In genomic region chr17:75436819-75437218, GRCm38 (mm10) we compare ENCODE assay signal across 9 mouse cellular contexts. TPM values are rescaled to one million over a fixed set of nuclear protein-coding genes. Genes with fewer than 3 reads are reported as not detected.
DNase-seq lines count a peak whose midpoint lies in the region; ATAC-seq and TF ChIP-seq lines count a peak whose summit lies in the region.
"Had no signal": no experiment of that assay in that cellular context is flagged by ENCODE, and none has a peak within 500 bp of the region (broad histone marks: within the 10 kb centered on the region; RNA-seq: fewer than 3 reads in every experiment).

No protein-coding gene starts in this region.

- no peak for TF ChIP-seq RAD21 in CH12.LX (IDR thresholded peaks at IDR 0.05; ENCODE audit: low read depth, low read length)

- TF ChIP-seq EP300 in CH12.LX (IDR thresholded peaks at IDR 0.05; ENCODE audit: low read length): no peak
- no peak for TF ChIP-seq EP300 in lung, postnatal 0 days (IDR thresholded peaks at IDR 0.05)

- dilution Hi-C loops in CH12.LX (cut with MboI; ENCODE audit: extremely low pct_ligation_motif_present, extremely low pct_unique_long_range_greater_than_20kb, low sequenced_read_pairs): no loop called here

- DNase-seq in kidney, adult 2 months: peak; percentile 24
- no peak for DNase-seq in kidney, postnatal 36 days
- DNase-seq in CH12.LX (ENCODE audit: extremely low read depth): no peak
- DNase-seq in embryonic facial prominence, embryonic 10.5 days (ENCODE audit: low spot score): no peak
- peak; percentile 26 for DNase-seq in lung, postnatal 0 days (ENCODE audit: low spot score)
- DNase-seq in adrenal gland, adult 18-20 months (ENCODE audit: low spot score in 2 of 2): no peak
- DNase-seq in cerebellum, postnatal 36 days: no peak
- DNase-seq: right cerebral cortex, postnatal 14 days; thymus, postnatal 14 days had no signal

- H3K36me3 ChIP-seq in kidney, adult 2 months (ENCODE audit: control insufficient read depth, insufficient read depth, low read length): no peaks in the 10 kb centered on the region
- H3K36me3 ChIP-seq in CH12.LX (replicated peaks in 1 of 2; ENCODE audit: control insufficient read depth in 1 of 2, insufficient read depth in 1 of 2, low read length in 1 of 2): no peaks in the 10 kb centered on the region
- H3K36me3 ChIP-seq in embryonic facial prominence, embryonic 10.5 days (replicated peaks): no peaks in the 10 kb centered on the region
- H3K36me3 ChIP-seq in lung, postnatal 0 days (ENCODE audit: insufficient read depth, low read length): no peaks in the 10 kb centered on the region

- no peak for TF ChIP-seq POLR2A in kidney, adult 2 months (IDR thresholded peaks at IDR 0.05; ENCODE audit: low read depth, low read length)
- no peak; the same call in 1 of the 2 replicates for TF ChIP-seq POLR2A in CH12.LX (IDR thresholded peaks at IDR 0.05; ENCODE audit: low read depth, low read length)

- 71% methylated on average over 6 of the region's 6 CpGs for WGBS in kidney, adult 2 months
- 79% methylated on average over 6 of the region's 6 CpGs for WGBS in embryonic facial prominence, embryonic 10.5 days
- WGBS in lung, postnatal 0 days: 38% methylated on average over 6 of the region's 6 CpGs

- H3K9me3 ChIP-seq in CH12.LX (replicated peaks; ENCODE audit: low read length): peaks cover 2% of the 10 kb centered on the region
- no peaks in the 10 kb centered on the region for H3K9me3 ChIP-seq in embryonic facial prominence, embryonic 10.5 days
- H3K9me3 ChIP-seq in lung, postnatal 0 days (ENCODE audit: low read length): no peaks in the 10 kb centered on the region

- TF ChIP-seq CTCF in kidney, adult 2 months (conservative IDR thresholded peaks at IDR 0.05; ENCODE audit: insufficient read depth, insufficient read length, low read depth, low read length): no peak
- no peak for TF ChIP-seq CTCF in CH12.LX (conservative IDR thresholded peaks at IDR 0.05 in 1 of 2, IDR thresholded peaks at IDR 0.05 in 1 of 2; ENCODE audit: low read depth in 2 of 2, low read length in 2 of 2)
- no peak for TF ChIP-seq CTCF in lung, postnatal 0 days (IDR thresholded peaks at IDR 0.05)

- in situ Hi-C loops in CH12.LX (cut with MboI; ENCODE audit: low pct_ligation_motif_present, low pct_unique_long_range_greater_than_20kb, low sequenced_read_pairs): no loop called here

- H3K4me3 ChIP-seq in kidney, adult 2 months (ENCODE audit: insufficient read depth, low read depth, low read length): peak overlapping the region; percentile 60
- peak overlapping the region in 2 of 3 experiments; percentile 15 to 53 for H3K4me3 ChIP-seq in CH12.LX (replicated peaks in 1 of 3; ENCODE audit: low read depth in 2 of 3, low read length in 2 of 3, poor library complexity in 1 of 3)
- peak overlapping the region; percentile 24; the same call in 1 of the 2 replicates for H3K4me3 ChIP-seq in embryonic facial prominence, embryonic 10.5 days
- H3K4me3 ChIP-seq in lung, postnatal 0 days (ENCODE audit: low read depth, low read length): peak overlapping the region; percentile 20

- H3K27ac ChIP-seq in kidney, adult 2 months (ENCODE audit: insufficient read depth, low read depth, low read length): peak overlapping the region; percentile 54
- peak overlapping the region; percentile 92 for H3K27ac ChIP-seq in CH12.LX (ENCODE audit: insufficient read depth, low read depth)
- H3K27ac ChIP-seq in embryonic facial prominence, embryonic 10.5 days (replicated peaks): no peak overlapping the region
- H3K27ac ChIP-seq in lung, postnatal 0 days (ENCODE audit: low read length): peak overlapping the region; percentile 40; the same call in 1 of the 2 replicates

- H3K27me3 ChIP-seq in kidney, adult 2 months (replicated peaks; ENCODE audit: control insufficient read depth, insufficient read depth, low read length): no peaks in the 10 kb centered on the region
- H3K27me3 ChIP-seq in CH12.LX (replicated peaks): no peaks in the 10 kb centered on the region
- H3K27me3 ChIP-seq in embryonic facial prominence, embryonic 10.5 days (replicated peaks; ENCODE audit: low read depth, poor library complexity, severe bottlenecking): no peaks in the 10 kb centered on the region
- no peaks in the 10 kb centered on the region for H3K27me3 ChIP-seq in lung, postnatal 0 days (replicated peaks; ENCODE audit: insufficient read depth, low read length)

- H3K4me1 ChIP-seq in kidney, adult 2 months (ENCODE audit: control insufficient read depth, insufficient read depth, low read length): no peaks in the 10 kb centered on the region
- H3K4me1 ChIP-seq in CH12.LX (ENCODE audit: control insufficient read depth in 1 of 2, insufficient read depth in 2 of 2): peaks cover 16 to 46% of the 10 kb centered on the region in 2 experiments
- peaks cover 9% of the 10 kb centered on the region; the same call in 1 of the 2 replicates for H3K4me1 ChIP-seq in embryonic facial prominence, embryonic 10.5 days
- H3K4me1 ChIP-seq in lung, postnatal 0 days (ENCODE audit: insufficient read depth, low read depth, low read length): no peaks in the 10 kb centered on the region

- H3K4me2 ChIP-seq in CH12.LX (ENCODE audit: insufficient read depth, low read depth, poor library complexity, severe bottlenecking): peak overlapping the region; percentile 98
- peak overlapping the region; percentile 42; the same call in 1 of the 2 replicates for H3K4me2 ChIP-seq in lung, postnatal 0 days (replicated peaks; ENCODE audit: low read depth, low read length)

- H3K9ac ChIP-seq in CH12.LX (ENCODE audit: insufficient read depth, low read depth): peak overlapping the region; percentile 55
- peak overlapping the region; percentile 23; the same call in 1 of the 2 replicates for H3K9ac ChIP-seq in lung, postnatal 0 days (replicated peaks; ENCODE audit: low read depth)

- ATAC-seq in lung, postnatal 0 days: no peak

- H3K79me2 ChIP-seq in CH12.LX (replicated peaks; ENCODE audit: control insufficient read depth, extremely low read depth, insufficient read depth, poor library complexity, severe bottlenecking): peaks cover 8% of the 10 kb centered on the region

TF ChIP-seq in CH12.LX, 34 proteins besides CTCF, POLR2A, EP300 and RAD21:
- TF ChIP-seq MEF2A (IDR thresholded peaks at IDR 0.05; ENCODE audit: borderline replicate concordance, low read depth, low read length) (no peak; the same call in 1 of the 2 replicates), CHD1 (IDR thresholded peaks at IDR 0.05; ENCODE audit: low read depth, low read length) (peak; percentile 84), TBP (conservative IDR thresholded peaks at IDR 0.05; ENCODE audit: low read depth, low read length) (0 out of 2 replicates have a peak, but pooled peaks have one; percentile 42), E2F4 (IDR thresholded peaks at IDR 0.05; ENCODE audit: insufficient replicate concordance, low read depth, low read length) (0 out of 2 replicates have a peak, but pooled peaks have one; percentile 11), ZMIZ1 (IDR thresholded peaks at IDR 0.05; ENCODE audit: low read depth, low read length) (peak; percentile 42; the same call in 1 of the 2 replicates), NELFE (IDR thresholded peaks at IDR 0.05; ENCODE audit: low read depth, low read length) (peak; percentile 31; the same call in 1 of the 2 replicates), MAFK (IDR thresholded peaks at IDR 0.05; ENCODE audit: insufficient replicate concordance, low read length) (peak; percentile 28; the same call in 1 of the 2 replicates), MXI1 (IDR thresholded peaks at IDR 0.05; ENCODE audit: low read depth, low read length) (peak; percentile 2; the same call in 1 of the 2 replicates), USF2 (conservative IDR thresholded peaks at IDR 0.05; ENCODE audit: low read depth, low read length) (no peak), RCOR1 (conservative IDR thresholded peaks at IDR 0.05; ENCODE audit: low read depth, low read length) (0 out of 2 replicates have a peak, but pooled peaks have one; percentile 15), ETS1 (conservative IDR thresholded peaks at IDR 0.05; ENCODE audit: low read depth, low read length) (peak; percentile 27; the same call in 1 of the 2 replicates), MAX (IDR thresholded peaks at IDR 0.05; ENCODE audit: low read length) (0 out of 2 replicates have a peak, but pooled peaks have one; percentile 4), NRF1 (IDR thresholded peaks at IDR 0.05; ENCODE audit: low read depth, low read length) (0 out of 2 replicates have a peak, but pooled peaks have one; percentile 22), ZNF384 (IDR thresholded peaks at IDR 0.05; ENCODE audit: low read depth, low read length) (no peak), TCF12 (IDR thresholded peaks at IDR 0.05; ENCODE audit: low read depth, low read length) (0 out of 2 replicates have a peak, but pooled peaks have one; percentile 7)

RNA-seq across cellular contexts. Expression of gene Rasgrp3, which starts 1.1 kb away (rescaled TPM):
- 4.8 and 9.2 TPM in 2 replicates for polyA plus RNA-seq in kidney, adult 2 months (2012; rRNA removed)
- total RNA-seq in CH12.LX (2012; rRNA removed) (79.6 and 115 TPM in 2 replicates), CH12.LX (2014; rRNA removed) (164 and 166 TPM in 2 replicates)
- 161 and 162 TPM in 2 replicates for polyA plus RNA-seq in CH12.LX (2012; ENCODE audit: insufficient read length, low read depth)
- polyA plus RNA-seq in embryonic facial prominence, embryonic 10.5 days (2016; fragmentation: Nextera tagmentation; extraction: Ambion mirVana): 5.5 and 6.0 TPM in 2 replicates
- 32.1 and 36.3 TPM in 2 replicates for polyA plus RNA-seq in lung, postnatal 0 days (2015; fragmentation: Nextera tagmentation; extraction: Ambion mirVana)
- total RNA-seq in adrenal gland, adult 18-20 months (2021): 10 to 100 TPM; 13.8 to 14.8 TPM

Comparison
In these comparisons a context has a peak if more than half of its experiments do, and no peak if none do; other contexts are left out.
1. DNase-seq: peak in kidney, adult 2 months (single experiment) and lung, postnatal 0 days (single experiment); none in kidney, postnatal 36 days (0 of 2), CH12.LX (single experiment), embryonic facial prominence, embryonic 10.5 days (single experiment), adrenal gland, adult 18-20 months (0 of 2) and cerebellum, postnatal 36 days (0 of 2).
2. Peak in every context shown above with its lines, with median percentiles within 50 percentile points of each other: H3K4me3 ChIP-seq.